Comparison of ENCODE assay signal across 24 mouse cellular contexts in the genomic region with DNA sequence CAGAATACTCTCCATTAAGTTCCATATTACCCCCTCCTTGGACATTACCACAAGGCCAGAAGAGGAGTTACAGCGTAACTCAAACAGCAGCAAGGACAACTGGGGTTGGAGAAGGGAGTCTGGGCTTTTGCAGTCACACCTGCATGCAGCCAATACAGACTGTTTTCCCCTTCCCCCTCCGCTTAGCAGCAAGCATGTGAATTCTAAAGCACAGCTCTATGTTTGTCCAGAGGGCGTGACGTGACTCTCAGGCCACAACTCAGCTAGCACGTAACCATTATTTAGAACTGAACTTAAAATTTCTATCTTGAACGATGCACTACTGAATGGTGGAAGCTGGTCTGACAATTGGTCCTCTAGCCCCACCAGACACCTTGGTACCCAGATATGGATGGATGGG. TPM values are rescaled to one million over a fixed set of nuclear protein-coding genes. Genes with fewer than 3 reads are reported as not detected.
"Had no signal": no experiment of that assay in that cellular context is flagged by ENCODE, and none has a peak within 500 bp of the region (broad histone marks: within the 10 kb centered on the region; RNA-seq: fewer than 3 reads in every experiment).

No protein-coding gene starts in this region.

- ATAC-seq: forebrain, embryonic 15.5 days; forebrain, postnatal 0 days; hindbrain, embryonic 16.5 days; inflammation-experienced regulatory T-cells, adult 6 months; intestine, embryonic 15.5 days; intestine, postnatal 0 days had no signal

- H3K9me3 ChIP-seq: forebrain, embryonic 15.5 days; heart, embryonic 10.5 days; heart, embryonic 12.5 days; hindbrain, embryonic 10.5 days; hindbrain, embryonic 12.5 days; intestine, embryonic 15.5 days; kidney, embryonic 15.5 days had no signal

- H3K36me3 ChIP-seq: forebrain, embryonic 15.5 days; heart, embryonic 10.5 days; hindbrain, embryonic 10.5 days; hindbrain, embryonic 12.5 days; intestine, embryonic 15.5 days; kidney, embryonic 15.5 days had no signal

- DNase-seq: forebrain, postnatal 0 days; gastrocnemius, postnatal 25 days; heart, adult 18-20 months; heart, postnatal 10 days; heart, postnatal 4 days; kidney, adult 2 months; kidney, adult 9 months; kidney, postnatal 14 days; kidney, postnatal 36 days; layer of hippocampus, adult 9-11 months; layer of hippocampus, postnatal 36 days; left cerebral cortex, postnatal 4 days had no signal

- H3K4me2 ChIP-seq: forebrain, embryonic 15.5 days; heart, embryonic 12.5 days; hindbrain, embryonic 12.5 days; hindbrain, embryonic 14.5 days; intestine, embryonic 15.5 days; kidney, embryonic 15.5 days had no signal

- H3K27ac ChIP-seq: forebrain, embryonic 15.5 days; heart, embryonic 10.5 days; hindbrain, embryonic 12.5 days; hindbrain, embryonic 14.5 days; intestine, embryonic 15.5 days; kidney, embryonic 15.5 days; kidney, postnatal 0 days had no signal

- H3K9ac ChIP-seq: forebrain, embryonic 15.5 days; forebrain, postnatal 0 days; heart, embryonic 12.5 days; hindbrain, embryonic 12.5 days; hindbrain, embryonic 14.5 days; intestine, embryonic 15.5 days; kidney, embryonic 15.5 days had no signal

- H3K4me3 ChIP-seq: forebrain, embryonic 15.5 days; heart, embryonic 10.5 days; heart, embryonic 12.5 days; hindbrain, embryonic 10.5 days; hindbrain, embryonic 12.5 days; intestine, embryonic 15.5 days; kidney, embryonic 15.5 days had no signal

- H3K27me3 ChIP-seq: forebrain, embryonic 15.5 days; hindbrain, embryonic 12.5 days; intestine, embryonic 15.5 days; kidney, embryonic 15.5 days had no signal

RNA-seq across cellular contexts. Expression of a gene that starts 54.4 kb away (rescaled TPM):
- polyA plus RNA-seq: inflammation-experienced regulatory T-cells, adult 6 months had no signal
